Mouse (Mus musculus) heart, embryonic 16.5 days (tissue): ENCODE results near the gene 9430097D07Rik. TPM values are rescaled to one million over a fixed set of nuclear protein-coding genes. Genes with fewer than 3 reads are reported as not detected.

Experiments
- ATAC-seq: fragments of 200-750 bp; cut with Nextera tagmentation; replicated peaks from 2 replicates; pipeline ENCODE4 v1.8.0; 2017; ENCODE audit warnings: moderate number of reproducible peaks; ENCODE audit not compliant: insufficient read depth, low FRiP score; ENCODE audit errors: extremely low read depth
- H3K27ac ChIP-seq: fragments of 300-500 bp; sonication (generic); 2 replicates; pipeline ENCODE4 v1.5.1; 2014; ENCODE audit warnings: mild to moderate bottlenecking, low read length, control low read depth, moderate library complexity
- H3K27me3 ChIP-seq: fragments of 300-500 bp; sonication (generic); 2 replicates; pipeline ENCODE4 v1.6.1; 2014; ENCODE audit warnings: low read length, mixed read lengths; ENCODE audit not compliant: control insufficient read depth, insufficient read depth
- H3K36me3 ChIP-seq: fragments of 300-500 bp; sonication (generic); 2 replicates; pipeline ENCODE4 v1.6.1; 2014; ENCODE audit not compliant: control insufficient read depth, insufficient read depth
- H3K4me1 ChIP-seq: fragments of 300-500 bp; sonication (generic); 2 replicates; pipeline ENCODE4 v1.6.1; 2014; ENCODE audit warnings: low read length, mixed read lengths; ENCODE audit not compliant: control insufficient read depth, insufficient read depth
- H3K4me2 ChIP-seq: fragments of 300-500 bp; sonication (generic); 2 replicates; pipeline ENCODE4 v1.6.1; 2014; ENCODE audit warnings: low read depth, mild to moderate bottlenecking, control low read depth, low read length
- H3K4me3 ChIP-seq: fragments of 300-500 bp; sonication (generic); 2 replicates; pipeline ENCODE4 v1.5.1; 2014; ENCODE audit warnings: mild to moderate bottlenecking, control low read depth, low read length
- H3K9ac ChIP-seq: fragments of 300-500 bp; sonication (generic); 2 replicates; pipeline ENCODE4 v1.6.1; 2014; ENCODE audit warnings: low read length, control low read depth
- H3K9me3 ChIP-seq: fragments of 300-500 bp; sonication (generic); replicated peaks from 2 replicates; pipeline ENCODE4 v1.6.1; 2016; ENCODE audit warnings: low read length; ENCODE audit not compliant: control insufficient read depth
- WGBS: fragments of 180-500 bp; shearing (Covaris S2); extraction: QIAGEN DNeasy Blood & Tissue Kit; methylation state at CpG from one replicate; pipeline ENCODE4 v1.1.7; 2014; 5-methylcytosine and 5-hydroxymethylcytosine counted together
- polyA plus RNA-seq: library from polyadenylated mRNA; unstranded; fragments of >200 nt; fragmentation: Nextera tagmentation; extraction: Ambion mirVana; gene quantifications from 2 replicates; pipeline ENCODE4 v1.2.1, GENCODE M21; 2015

9430097D07Rik gene
- polyA plus RNA-seq, 1 experiment from 2014 or later, result not detected

- no peak overlapping the region for H3K4me2 ChIP-seq
- H3K9me3 ChIP-seq, result no peaks in the 10 kb centered on the region
- 70% methylated on average over 7 of the region's 7 CpGs for WGBS
- no peaks in the 10 kb centered on the region for H3K27me3 ChIP-seq
- 0 out of 2 replicates have a peak overlapping the region, but pooled peaks have one; percentile 21 for H3K27ac ChIP-seq
- 0 out of 2 replicates have a peak, but pooled peaks cover 2% of the 10 kb centered on the region for H3K36me3 ChIP-seq
- ATAC-seq, result no peak
- H3K4me3 ChIP-seq, result no peak overlapping the region
- H3K9ac ChIP-seq, result peak overlapping the region; percentile 3; the same call in 1 of the 2 replicates
- H3K4me1 ChIP-seq, result peaks cover 2% of the 10 kb centered on the region; the same call in 1 of the 2 replicates
These were observed 19.5 kb downstream of the 9430097D07Rik start for GRCm38 (mm10) chr2:32556019-32556418.

GRCm38 (mm10) chr2:32555484-32555883 lies 20.0 kb downstream of the 9430097D07Rik start:
- no peak overlapping the region for H3K4me3 ChIP-seq
- peak overlapping the region; percentile 3; the same call in 1 of the 2 replicates for H3K9ac ChIP-seq
- no peaks in the 10 kb centered on the region for H3K27me3 ChIP-seq
- no peaks in the 10 kb centered on the region for H3K36me3 ChIP-seq
- no peaks in the 10 kb centered on the region for H3K9me3 ChIP-seq
- no peak for ATAC-seq
- 43% methylated on average over 4 of the region's 4 CpGs for WGBS
- 0 out of 2 replicates have a peak overlapping the region, but pooled peaks have one; percentile 21 for H3K27ac ChIP-seq
- H3K4me1 ChIP-seq, result peaks cover 2% of the 10 kb centered on the region; the same call in 1 of the 2 replicates
- no peak overlapping the region for H3K4me2 ChIP-seq

GRCm38 (mm10) chr2:32553592-32554148 lies 21.8 kb downstream of the 9430097D07Rik start:
- Histone ChIP-seq H3K4me3 (no peak overlapping the region), H3K4me2 (no peak overlapping the region), H3K36me3 (no peaks in the 10 kb centered on the region), H3K9me3 (no peaks in the 10 kb centered on the region), H3K4me1 (peaks cover 16% of the 10 kb centered on the region), H3K27me3 (no peaks in the 10 kb centered on the region), H3K27ac (no peak overlapping the region), H3K9ac (no peak overlapping the region)
- WGBS, result 57% methylated on average over 7 of the region's 7 CpGs
- ATAC-seq, result no peak

GRCm38 (mm10) chr2:32551236-32551635 lies 24.2 kb downstream of the 9430097D07Rik start:
- H3K27ac ChIP-seq, result no peak overlapping the region
- peaks cover 31% of the 10 kb centered on the region for H3K4me1 ChIP-seq
- H3K9ac ChIP-seq, result no peak overlapping the region
- no peaks in the 10 kb centered on the region for H3K27me3 ChIP-seq
- no peak overlapping the region for H3K4me2 ChIP-seq
- H3K4me3 ChIP-seq, result no peak overlapping the region
- no peaks in the 10 kb centered on the region for H3K36me3 ChIP-seq
- WGBS, result 87% methylated on average over 5 of the region's 5 CpGs
- no peaks in the 10 kb centered on the region for H3K9me3 ChIP-seq
- no peak for ATAC-seq

GRCm38 (mm10) chr2:32549764-32550163 lies 25.7 kb downstream of the 9430097D07Rik start:
- peak; percentile 69; the same call in 1 of the 2 replicates for ATAC-seq
- no peak overlapping the region for H3K4me3 ChIP-seq
- 34% methylated on average over 6 of the region's 6 CpGs for WGBS
- H3K36me3 ChIP-seq, result no peaks in the 10 kb centered on the region
- H3K9me3 ChIP-seq, result no peaks in the 10 kb centered on the region
- H3K9ac ChIP-seq, result no peak overlapping the region
- H3K4me1 ChIP-seq, result peaks cover 29% of the 10 kb centered on the region
- no peaks in the 10 kb centered on the region for H3K27me3 ChIP-seq
- H3K27ac ChIP-seq, result peak overlapping the region; percentile 54
- no peak overlapping the region; the same call in 1 of the 2 replicates for H3K4me2 ChIP-seq

- Histone ChIP-seq H3K27ac (peak overlapping the region; percentile 54), H3K27me3 (no peaks in the 10 kb centered on the region), H3K36me3 (no peaks in the 10 kb centered on the region), H3K9ac (no peak overlapping the region), H3K4me1 (peaks cover 29% of the 10 kb centered on the region), H3K4me3 (no peak overlapping the region), H3K9me3 (no peaks in the 10 kb centered on the region), H3K4me2 (no peak overlapping the region)
- WGBS, result 81% methylated on average over 9 of the region's 9 CpGs
- ATAC-seq, result no peak
These were observed 26.3 kb downstream of the 9430097D07Rik start for GRCm38 (mm10) chr2:32549171-32549570.

GRCm38 (mm10) chr2:32547964-32548739 lies 27.3 kb downstream of the 9430097D07Rik start:
- Histone ChIP-seq H3K27me3 (no peaks in the 10 kb centered on the region), H3K4me3 (no peak overlapping the region), H3K36me3 (no peaks in the 10 kb centered on the region), H3K27ac (peak overlapping the region; percentile 9; the same call in 1 of the 2 replicates), H3K4me1 (peaks cover 33% of the 10 kb centered on the region), H3K9ac (no peak overlapping the region), H3K4me2 (no peak overlapping the region), H3K9me3 (no peaks in the 10 kb centered on the region)
- WGBS, result 81% methylated on average over 7 of the region's 7 CpGs
- ATAC-seq, result no peak

- no peak for ATAC-seq
- WGBS, result 74% methylated on average over 5 of the region's 5 CpGs
- H3K9me3 ChIP-seq, result no peaks in the 10 kb centered on the region
- no peak overlapping the region for H3K9ac ChIP-seq
- H3K4me2 ChIP-seq, result no peak overlapping the region
- H3K36me3 ChIP-seq, result no peaks in the 10 kb centered on the region
- H3K4me1 ChIP-seq, result peaks cover 41% of the 10 kb centered on the region
- no peaks in the 10 kb centered on the region for H3K27me3 ChIP-seq
- no peak overlapping the region for H3K4me3 ChIP-seq
- no peak overlapping the region; the same call in 1 of the 2 replicates for H3K27ac ChIP-seq
These were observed 28.1 kb downstream of the 9430097D07Rik start for GRCm38 (mm10) chr2:32547380-32547779.

- Histone ChIP-seq H3K4me3 (no peak overlapping the region), H3K4me1 (peaks cover 44% of the 10 kb centered on the region), H3K4me2 (no peak overlapping the region), H3K9me3 (no peaks in the 10 kb centered on the region), H3K36me3 (no peaks in the 10 kb centered on the region), H3K27me3 (no peaks in the 10 kb centered on the region), H3K9ac (no peak overlapping the region), H3K27ac (no peak overlapping the region)
- WGBS, result 88% methylated on average over 1 of the region's 1 CpGs
- no peak for ATAC-seq
These were observed 28.5 kb downstream of the 9430097D07Rik start for GRCm38 (mm10) chr2:32546951-32547350.
